Mouse (Mus musculus) liver, postnatal 0 days (tissue): ENCODE measurements around the gene Sfxn2.

Source experiments
- CTCF ChIP-seq: sonication (generic); IDR thresholded peaks from 2 replicates; pipeline ENCODE4 v1.5.1; 2016; ENCODE audit warnings: antibody characterized with exemption, low read depth
- EP300 ChIP-seq: IDR thresholded peaks from 2 replicates; pipeline ENCODE4 v1.6.1; 2016; ENCODE audit warnings: antibody characterized with exemption, low read depth, mild to moderate bottlenecking

GRCm38 (mm10) chr19:46528529-46529213 lies 44.5 kb upstream of the Sfxn2 start:
- TF ChIP-seq EP300, result no peak
- TF ChIP-seq CTCF, result peak; percentile 41
